Mouse (Mus musculus) heart, postnatal 0 days (tissue): ENCODE results near the gene Fpgs.

Experiments used
- CTCF ChIP-seq: IDR thresholded peaks from 2 replicates; pipeline ENCODE4 v1.5.1; 2016; ENCODE audit warnings: antibody characterized with exemption, control low read depth, low read depth
- EP300 ChIP-seq: IDR thresholded peaks from 2 replicates; pipeline ENCODE4 v1.6.1; 2016; ENCODE audit warnings: antibody characterized with exemption, low read depth

DNA sequence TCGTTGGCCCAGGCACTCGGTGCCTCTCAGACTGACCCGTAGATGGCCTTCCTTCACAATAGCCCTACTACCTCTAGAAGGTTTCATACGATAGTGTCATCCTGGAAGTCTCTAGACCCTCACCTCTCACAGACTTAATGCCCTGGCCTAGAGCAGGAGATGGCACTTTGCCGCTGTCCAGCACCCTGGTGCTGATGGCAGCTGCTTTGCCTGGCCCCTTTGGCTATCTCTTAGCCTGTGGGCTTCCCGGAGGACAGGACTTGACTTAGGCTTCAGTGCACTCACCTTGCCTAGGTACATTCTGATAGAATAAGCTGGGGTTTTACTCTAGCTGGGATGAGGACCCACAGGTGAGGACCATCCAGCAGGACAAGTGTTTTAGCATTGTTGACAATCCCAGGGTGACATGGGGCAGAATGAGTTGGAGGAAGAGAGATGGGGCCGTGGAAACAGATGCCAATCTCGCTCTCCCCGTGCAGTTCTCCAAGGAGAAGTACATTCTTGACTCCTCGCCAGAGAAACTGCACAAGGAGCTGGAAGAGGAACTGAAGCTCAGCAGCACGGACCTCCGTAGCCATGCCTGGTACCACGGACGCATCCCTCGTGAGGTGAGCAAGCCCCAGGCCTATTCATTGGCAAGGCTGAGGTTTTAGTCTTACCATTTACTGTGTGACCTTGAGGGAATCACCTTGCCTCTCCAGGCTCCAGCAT lies 40.5 kb upstream of the Fpgs start:
- TF ChIP-seq CTCF = no peak
- no peak for TF ChIP-seq EP300
